Mouse (Mus musculus): ENCODE measurements around the gene Cmss1.

Cmss1 gene

GRCm38 (mm10) chr16:57431294-57431693 lies 175.4 kb downstream of the Cmss1 start:
- in situ Hi-C loops (cut with MboI, MseI) = loop anchor here (10.0 kb wide), 1 partner anchor 144 kb away; no protein-coding TSS in a partner anchor

DNA sequence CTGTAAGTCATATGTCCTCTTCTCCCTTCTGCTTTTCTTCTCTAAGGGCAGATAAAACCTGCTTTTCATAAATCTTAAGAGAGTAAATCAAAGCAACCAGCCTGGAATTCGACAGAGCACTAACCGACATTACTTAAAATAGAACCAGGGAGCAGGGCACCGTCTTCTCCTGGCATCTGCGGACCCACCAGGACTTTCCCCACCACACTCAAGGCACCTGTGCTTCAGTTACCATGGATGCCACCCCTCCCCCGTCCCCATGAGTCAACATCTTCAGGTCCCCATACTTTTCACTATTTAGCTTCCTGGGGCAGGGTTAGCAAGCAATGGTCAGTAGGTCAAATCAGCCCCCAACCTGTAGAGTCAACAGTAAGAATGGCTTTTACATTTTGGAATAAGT lies 177.7 kb downstream of the Cmss1 start:
- in situ Hi-C loops (cut with MboI, MseI) = loop anchor here (10.0 kb wide), 1 partner anchor 76 kb away; no protein-coding TSS in a partner anchor

GRCm38 (mm10) chr16:57427516-57428285 lies 179.0 kb downstream of the Cmss1 start:
- in situ Hi-C loops (cut with MboI, MseI) = loop anchor here (10.0 kb wide), 1 partner anchor 77 kb away; no protein-coding TSS in a partner anchor

GRCm38 (mm10) chr16:57426680-57427079 lies 180.0 kb downstream of the Cmss1 start:
- in situ Hi-C loops (cut with MboI, MseI) = loop anchor here (10.0 kb wide), 1 partner anchor 78 kb away; no protein-coding TSS in a partner anchor

GRCm38 (mm10) chr16:57423001-57423800 lies 183.5 kb downstream of the Cmss1 start:
- in situ Hi-C loops (cut with MboI, MseI) = loop anchor here (10.0 kb wide), 1 partner anchor 82 kb away; no protein-coding TSS in a partner anchor

- in situ Hi-C loops (cut with MboI, MseI) = loop anchor here (10.0 kb wide), 1 partner anchor 83 kb away; no protein-coding TSS in a partner anchor
Measured at GRCm38 (mm10) chr16:57421680-57422417, 184.8 kb downstream of the Cmss1 start.

DNA sequence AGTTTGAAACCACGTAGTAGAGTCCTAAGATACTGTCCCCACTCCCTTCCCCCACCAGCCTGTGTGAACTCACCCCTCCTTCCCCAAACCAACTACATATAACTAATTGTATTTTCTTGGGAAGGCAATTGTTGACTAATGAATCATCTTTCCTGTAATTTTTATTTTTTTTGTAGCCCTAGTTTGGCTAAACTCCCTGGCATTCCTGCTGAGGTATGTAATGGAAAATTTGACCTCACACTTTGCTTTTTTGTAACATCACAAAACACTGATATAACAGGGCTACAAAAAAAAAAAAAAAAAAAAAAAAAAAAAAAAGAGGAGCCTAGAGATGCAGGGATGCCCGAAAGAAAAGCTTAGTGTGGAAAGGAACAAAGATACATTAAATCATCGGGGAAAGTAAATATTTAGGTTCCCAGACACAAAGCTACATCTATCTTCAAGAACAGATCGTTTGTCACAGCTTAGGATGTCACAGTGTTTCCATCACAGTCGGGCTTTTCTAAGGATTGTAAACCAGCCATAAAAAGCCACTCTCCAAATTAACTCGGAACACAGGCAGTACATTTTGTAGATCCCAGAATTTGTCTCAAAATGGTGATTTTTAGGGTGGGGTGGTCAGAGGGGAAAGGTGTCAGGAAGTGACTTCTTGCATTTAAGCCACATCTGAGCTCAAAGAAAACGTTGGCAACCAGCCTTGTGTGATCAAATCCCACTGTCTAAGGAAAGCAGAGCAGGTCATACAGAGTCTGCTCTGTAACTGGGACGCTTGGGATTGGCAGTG lies 185.7 kb downstream of the Cmss1 start:
- in situ Hi-C loops (cut with MboI, MseI) = loop anchor here (10.0 kb wide), 1 partner anchor 84 kb away; no protein-coding TSS in a partner anchor

- in situ Hi-C loops (cut with MboI, MseI) = loop anchor here (10.0 kb wide), 1 partner anchor 85 kb away; no protein-coding TSS in a partner anchor
Measured at GRCm38 (mm10) chr16:57419881-57420280, 186.8 kb downstream of the Cmss1 start.

- in situ Hi-C loops (cut with MboI, MseI) = no loop called here
Measured at GRCm38 (mm10) chr16:57419332-57419731, 187.3 kb downstream of the Cmss1 start.

GRCm38 (mm10) chr16:57417955-57418354 lies 188.7 kb downstream of the Cmss1 start:
- in situ Hi-C loops (cut with MboI, MseI) = no loop called here

DNA sequence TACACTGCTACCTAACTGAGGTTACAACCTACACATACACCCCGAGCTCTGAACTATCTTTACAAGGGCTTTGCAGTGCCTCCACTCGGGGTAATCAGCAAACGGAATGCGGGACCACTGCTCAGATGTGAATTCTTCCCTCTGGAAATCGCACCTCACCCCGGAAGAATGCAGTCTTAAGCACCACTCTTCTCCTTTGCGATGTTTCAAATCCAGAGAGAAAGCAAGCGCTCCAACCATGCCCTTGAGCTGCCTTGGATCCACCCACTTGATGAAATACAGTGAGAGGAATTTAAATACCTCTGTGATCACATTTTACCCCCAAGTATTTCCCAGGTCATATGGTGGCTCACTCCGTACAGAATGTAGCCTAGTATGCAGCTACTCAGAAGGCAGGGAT lies 189.6 kb downstream of the Cmss1 start:
- in situ Hi-C loops (cut with MboI, MseI) = no loop called here

- in situ Hi-C loops (cut with MboI, MseI) = no loop called here
Measured at GRCm38 (mm10) chr16:57416049-57416448, 190.6 kb downstream of the Cmss1 start.

DNA sequence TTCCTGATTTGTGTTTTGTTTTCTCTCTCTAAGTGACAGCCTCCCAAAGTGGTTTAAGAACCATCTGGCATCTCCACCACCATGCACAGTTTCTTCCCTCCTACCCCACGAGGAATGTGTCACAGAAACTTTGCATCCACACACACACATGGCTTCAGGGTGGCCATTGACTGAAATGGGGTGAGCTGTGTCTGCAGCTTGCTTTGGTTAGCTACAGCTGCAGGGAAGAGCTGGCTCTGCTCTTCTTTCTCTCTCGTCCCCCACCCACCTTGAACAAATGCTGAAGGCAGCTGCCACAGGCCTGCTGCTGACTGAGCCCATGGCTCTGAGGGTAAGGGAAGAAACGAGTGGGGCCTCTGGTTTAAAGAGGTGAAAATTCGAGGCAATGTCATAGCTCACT lies 193.9 kb downstream of the Cmss1 start:
- in situ Hi-C loops (cut with MboI, MseI) = no loop called here

DNA sequence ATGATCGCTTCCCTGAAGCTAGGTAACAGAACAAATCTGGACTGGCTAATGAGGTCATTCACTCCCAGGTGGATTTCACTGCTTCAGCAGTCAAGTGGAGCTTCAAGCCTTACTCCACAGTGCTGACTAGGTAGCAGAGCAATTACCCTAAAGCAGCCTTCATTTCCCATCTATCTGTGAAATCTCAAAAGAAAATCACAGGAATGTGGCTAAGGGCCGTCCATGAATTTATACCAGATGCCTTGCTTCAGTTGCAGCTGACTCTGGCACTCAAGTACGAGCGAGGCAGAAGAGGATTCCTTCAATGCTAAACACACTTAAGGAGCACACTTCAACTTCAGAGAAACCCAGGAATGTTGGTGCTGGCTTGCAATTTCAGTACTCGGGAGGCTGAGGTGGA lies 202.8 kb downstream of the Cmss1 start:
- in situ Hi-C loops (cut with MboI, MseI) = no loop called here

DNA sequence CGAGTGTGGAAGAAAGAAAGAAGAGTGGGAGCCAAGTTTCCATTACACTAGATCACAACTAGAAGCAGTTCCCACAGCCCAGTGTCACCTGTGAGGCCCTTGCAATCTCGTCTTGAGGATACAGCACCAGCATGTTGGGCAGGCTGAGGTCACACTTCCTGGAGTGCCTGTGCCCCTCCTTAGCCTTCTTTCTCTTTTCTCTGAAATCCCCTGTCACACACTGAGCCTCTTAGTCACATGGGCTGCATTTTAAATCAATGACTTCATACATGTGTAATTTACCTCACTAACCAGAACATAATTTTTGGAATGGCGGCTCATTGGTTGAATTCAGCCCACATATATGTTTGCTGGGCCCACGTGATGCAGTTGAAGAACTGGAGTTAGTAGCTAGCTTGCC lies 203.8 kb downstream of the Cmss1 start:
- in situ Hi-C loops (cut with MboI, MseI) = no loop called here

DNA sequence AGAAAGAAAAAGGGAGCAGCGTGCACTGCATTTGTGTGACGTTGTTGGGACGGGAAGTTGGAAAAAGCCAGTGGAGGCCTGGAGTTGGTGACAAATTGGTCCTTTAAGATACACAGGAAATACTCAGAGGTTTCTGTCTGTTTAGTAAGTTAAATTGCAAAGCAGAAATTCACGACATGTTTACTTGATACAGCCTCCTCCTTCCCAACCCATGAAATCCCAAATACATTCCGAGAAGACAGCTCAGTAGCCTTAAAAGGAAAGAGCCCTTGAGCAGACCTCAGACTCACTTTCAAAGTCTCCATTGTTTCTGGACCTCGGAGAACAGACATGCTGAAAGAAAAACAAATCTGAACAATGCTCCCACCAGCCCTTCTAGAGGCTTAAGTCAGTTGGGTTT lies 205.0 kb downstream of the Cmss1 start:
- in situ Hi-C loops (cut with MboI, MseI) = no loop called here

DNA sequence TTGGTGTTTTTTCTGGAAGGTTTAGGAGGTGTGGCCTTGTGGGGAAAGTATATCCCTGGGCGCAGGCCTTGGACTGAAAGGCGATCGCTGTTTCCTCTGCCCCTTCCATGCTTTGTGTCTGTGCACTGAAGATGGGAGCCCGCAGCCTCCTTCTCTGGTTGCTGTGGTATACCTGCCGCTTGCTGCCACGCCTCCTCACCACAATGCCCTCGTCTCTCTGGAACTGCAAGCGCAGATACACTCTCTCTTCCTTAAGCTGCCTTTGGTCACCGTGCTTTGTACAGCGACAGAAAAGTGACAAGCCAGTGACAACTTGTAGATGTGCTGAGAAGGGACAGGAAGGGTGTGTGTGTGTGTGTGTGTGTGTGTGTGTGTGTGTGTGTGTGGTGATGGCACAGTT lies 207.1 kb downstream of the Cmss1 start:
- in situ Hi-C loops (cut with MboI, MseI) = loop anchor here (5.0 kb wide), 1 partner anchor 152 kb away; no protein-coding TSS in a partner anchor

DNA sequence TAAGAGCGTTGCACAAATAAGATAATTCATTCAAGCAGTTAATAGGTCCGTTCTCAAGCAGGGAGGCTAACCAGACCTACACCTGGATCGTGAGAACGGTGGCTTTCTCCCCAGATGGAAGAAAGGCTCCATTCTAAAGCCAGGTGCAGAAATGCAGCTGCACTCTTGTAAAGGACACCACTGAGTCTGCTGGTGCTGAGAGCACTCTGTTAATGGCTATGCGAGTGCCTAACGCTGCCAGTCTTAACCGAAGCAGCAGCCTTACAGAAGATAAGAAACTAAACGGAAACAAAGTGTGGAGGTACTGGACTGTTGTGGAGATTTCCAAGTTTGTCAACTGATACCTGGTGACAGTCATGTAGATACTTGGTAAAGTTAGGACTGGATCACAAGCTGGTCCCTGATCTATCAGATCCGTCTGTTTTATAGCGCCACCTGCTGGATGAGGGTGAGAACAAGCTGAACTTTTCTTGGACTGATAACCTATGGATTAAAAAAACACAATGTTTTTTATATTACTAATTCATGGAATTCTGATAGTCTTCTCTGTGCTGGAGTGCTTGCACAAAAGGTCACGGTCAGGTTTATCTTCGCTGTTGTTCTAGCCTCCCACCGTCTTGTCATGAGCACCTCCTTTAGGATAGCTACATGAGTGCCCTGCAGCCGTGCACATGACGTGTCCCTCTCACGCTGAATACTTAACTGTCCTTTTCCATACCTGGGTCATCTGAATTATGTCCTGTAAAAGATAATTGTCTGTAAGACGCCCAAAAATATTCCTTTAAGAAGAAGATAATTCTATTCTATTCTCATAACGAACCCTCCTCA lies 208.1 kb downstream of the Cmss1 start:
- in situ Hi-C loops (cut with MboI, MseI) = loop anchor here (5.0 kb wide), 1 partner anchor 151 kb away; no protein-coding TSS in a partner anchor

- in situ Hi-C loops (cut with MboI, MseI) = loop anchor here (5.0 kb wide), 1 partner anchor 151 kb away; no protein-coding TSS in a partner anchor
Measured at GRCm38 (mm10) chr16:57397845-57398244, 208.8 kb downstream of the Cmss1 start.

DNA sequence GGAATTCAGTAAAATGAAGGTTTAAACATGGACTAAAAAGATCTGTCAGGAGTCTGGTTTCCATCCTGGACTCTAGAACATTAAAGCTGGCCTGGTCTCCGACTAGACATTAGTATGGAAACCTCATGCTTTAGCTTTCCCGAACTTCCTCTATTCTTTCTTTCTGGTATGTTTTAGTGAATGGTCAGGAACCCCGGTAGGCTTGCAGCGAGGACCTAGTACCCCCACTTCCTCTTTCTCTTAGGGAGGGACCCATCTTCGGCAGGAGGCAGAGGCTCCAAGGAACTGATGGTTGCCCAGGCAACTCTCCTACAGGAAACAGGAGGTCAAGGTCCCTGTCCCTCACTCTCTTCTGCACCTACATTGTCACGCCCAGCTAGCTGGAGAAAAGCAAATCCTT lies 210.4 kb downstream of the Cmss1 start:
- in situ Hi-C loops (cut with MboI, MseI) = loop anchor here (5.0 kb wide), 1 partner anchor 149 kb away; no protein-coding TSS in a partner anchor
